Mouse (Mus musculus): ENCODE data around the gene Ror2.

Ror2 gene

DNA sequence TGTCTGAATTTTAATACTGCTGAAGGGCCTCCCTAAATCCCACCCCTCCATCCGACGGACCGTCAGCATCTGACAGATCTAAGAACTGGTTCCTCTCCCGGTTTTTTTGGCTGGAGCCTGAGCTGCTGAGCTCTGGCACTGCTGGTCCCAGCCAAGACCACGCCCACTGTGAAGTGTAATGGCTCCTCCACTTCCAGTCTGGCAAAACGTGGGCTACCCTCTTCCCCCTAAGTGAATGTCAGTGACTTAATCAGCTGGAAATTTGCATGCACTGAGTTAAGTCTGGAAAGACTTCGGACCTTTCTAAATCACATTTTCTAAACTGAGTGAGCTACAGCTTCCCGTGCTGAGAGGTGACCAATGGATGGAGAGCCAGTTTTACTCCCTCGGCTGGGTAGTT lies 52.5 kb downstream of the Ror2 start:
- no peak for DNase-seq

DNA sequence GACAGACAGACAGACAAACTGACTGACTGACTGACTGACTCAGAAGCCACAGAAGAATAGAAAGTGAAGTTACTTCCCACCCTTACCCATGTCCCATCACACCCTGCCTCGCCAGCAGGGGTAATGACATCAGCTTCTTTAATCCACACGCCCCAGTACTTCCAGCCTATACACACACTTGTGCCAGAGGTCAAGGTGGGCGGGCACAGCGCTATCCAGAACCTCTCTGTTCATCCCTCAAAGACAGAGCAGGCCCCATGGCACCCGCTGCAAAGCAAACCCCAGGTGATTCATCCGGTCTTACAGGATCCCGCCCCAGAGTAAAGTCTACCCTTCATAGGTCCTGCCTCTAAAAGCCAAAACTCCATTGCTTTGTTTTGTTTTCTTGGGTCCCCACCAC lies 53.5 kb downstream of the Ror2 start:
- DNase-seq: no peak

DNA sequence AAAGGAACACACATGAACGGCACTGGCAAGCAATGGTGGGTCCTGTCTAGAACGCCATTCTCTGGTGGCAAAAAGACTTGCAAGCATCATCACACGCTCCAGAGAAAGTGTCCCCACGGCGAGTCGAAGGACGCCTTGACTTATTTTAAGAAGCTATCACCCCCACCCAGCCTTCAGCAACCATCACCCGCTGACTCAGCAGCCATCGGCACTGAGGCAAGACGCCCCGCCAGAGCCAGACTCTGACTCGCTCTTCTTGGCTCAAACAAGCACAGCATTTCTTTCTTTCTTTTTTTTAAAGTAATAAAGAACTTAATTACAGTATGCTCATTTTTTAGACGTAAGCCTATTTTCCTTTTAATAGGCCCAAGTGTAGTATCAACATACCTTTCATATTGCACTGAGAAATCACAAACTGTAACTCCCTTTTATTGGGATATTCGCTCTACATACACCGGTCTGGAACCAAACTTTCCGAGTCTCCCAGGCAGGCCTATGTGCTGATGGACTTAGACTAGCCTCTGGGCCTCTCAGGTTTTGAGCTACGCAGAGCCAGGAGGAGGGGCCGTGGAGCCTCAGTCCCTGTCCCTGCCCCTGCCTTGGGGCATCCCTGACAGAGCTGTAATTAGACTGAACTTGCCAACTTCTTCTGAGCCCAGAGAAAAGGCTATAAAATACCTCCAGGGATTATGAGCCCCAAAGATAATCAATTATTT lies 55.3 kb downstream of the Ror2 start:
- DNase-seq: peak; percentile 24

DNA sequence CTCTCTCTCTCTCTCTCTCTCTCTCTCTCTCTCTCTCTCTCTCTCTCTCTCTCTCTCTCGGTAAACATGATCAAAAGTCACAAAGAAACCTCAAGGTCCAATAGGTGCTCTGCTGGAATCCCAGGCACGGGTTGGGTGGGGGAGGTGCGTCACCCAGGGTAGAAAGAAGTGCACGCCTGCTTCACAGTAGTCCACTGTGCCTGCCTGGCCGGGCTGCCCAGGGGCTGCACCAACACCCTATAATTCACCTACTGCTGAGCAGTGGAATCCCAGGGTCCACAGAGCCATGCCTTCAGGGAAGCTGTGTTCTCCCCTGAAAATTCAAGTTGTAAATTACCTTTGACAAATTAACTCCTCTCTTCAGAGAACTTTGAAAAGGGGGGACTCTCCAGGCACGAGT lies 58.9 kb downstream of the Ror2 start:
- no peak for DNase-seq

DNA sequence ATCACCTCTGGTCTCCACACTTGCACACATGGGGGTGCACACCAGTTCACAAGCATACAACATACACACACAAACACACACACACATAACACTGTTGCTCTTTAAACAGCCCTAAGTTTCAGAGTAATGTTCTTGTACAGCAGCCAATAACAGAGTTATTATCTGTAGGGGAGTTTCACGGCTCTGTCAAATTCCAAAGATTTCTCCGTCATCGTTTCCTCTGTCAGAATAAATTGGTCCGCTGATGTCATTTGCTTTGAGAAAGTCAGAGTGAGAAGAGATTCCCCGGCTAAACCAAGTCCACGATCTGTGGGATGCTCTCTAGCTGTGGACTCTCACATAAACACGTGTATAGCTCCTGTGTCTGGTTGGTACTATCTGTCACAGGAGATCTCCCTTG lies 59.5 kb downstream of the Ror2 start:
- DNase-seq: no peak

DNA sequence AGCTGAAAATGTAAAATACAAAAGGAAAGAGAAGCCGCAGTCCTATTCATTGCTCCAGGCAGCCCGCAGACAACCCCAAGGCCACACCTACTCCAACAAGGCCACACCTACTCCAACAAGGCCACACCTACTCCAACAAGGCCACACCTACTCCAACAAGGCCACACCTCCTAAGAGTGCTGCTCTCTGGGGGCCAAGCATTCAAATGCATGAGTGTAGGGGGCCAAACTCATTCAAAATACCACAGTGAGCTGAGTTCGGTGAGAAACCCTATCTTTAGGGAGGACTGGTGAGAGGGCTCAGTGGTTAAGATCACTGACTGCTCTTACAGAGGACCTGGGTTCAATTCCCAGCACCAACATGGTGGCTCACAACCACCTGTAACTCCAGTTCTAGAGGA lies 60.0 kb downstream of the Ror2 start:
- DNase-seq: no peak

DNA sequence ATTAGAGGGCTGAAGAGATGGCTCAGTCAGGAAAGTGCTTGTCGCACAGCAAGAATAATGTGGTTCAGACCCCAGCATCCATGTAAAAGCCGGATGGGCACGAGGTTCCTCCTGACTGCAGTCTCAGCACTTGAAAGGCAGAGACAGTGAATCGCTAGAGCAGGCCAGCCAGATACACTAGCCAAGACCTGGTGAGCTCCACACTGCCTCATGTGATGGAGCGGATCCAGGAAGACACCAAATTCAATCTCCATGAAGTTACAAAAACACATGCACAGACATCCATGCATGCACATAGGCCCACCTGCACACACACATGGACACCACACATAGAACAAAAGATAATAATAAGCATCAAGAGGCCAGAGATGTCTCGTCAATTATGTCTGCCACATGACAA lies 64.7 kb downstream of the Ror2 start:
- DNase-seq: no peak

DNA sequence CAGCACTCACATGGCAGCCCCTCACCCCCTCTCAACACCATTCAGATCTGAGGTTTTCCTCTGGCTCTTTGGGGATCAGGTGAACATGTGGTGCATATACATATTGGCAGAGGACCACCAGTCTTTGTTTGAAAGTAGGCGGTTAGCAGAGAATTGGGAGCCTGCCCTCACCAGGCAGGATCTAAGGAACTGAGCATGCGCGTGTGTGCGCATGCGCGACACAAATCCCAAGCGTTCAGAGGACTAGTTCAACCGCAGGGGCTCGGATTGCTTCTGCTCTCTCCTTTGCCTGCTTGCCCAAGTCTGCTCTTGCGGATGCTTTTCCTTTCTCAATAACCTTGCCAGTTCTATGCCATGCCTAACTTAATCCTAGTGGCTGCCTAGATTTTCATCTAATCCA lies 66.0 kb downstream of the Ror2 start:
- DNase-seq: no peak

DNA sequence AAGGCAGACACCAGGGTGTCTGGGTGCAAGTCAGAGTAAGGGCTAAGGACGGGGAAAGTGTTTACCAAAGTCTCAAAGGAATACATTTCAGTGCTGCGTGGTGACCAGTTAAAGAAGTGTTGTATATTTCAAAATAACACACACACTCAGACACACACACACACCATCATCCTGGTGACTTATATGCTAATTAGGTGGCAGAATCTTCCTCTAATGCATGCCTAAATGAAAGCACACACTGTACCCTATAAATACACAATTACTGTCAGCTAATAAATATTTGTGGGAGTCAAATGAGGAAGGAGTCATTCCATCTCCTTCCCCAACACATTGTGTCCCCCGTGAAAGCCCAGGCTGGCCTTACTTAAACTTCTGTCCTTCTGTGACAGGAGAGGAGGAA lies 66.5 kb downstream of the Ror2 start:
- DNase-seq: no peak

DNA sequence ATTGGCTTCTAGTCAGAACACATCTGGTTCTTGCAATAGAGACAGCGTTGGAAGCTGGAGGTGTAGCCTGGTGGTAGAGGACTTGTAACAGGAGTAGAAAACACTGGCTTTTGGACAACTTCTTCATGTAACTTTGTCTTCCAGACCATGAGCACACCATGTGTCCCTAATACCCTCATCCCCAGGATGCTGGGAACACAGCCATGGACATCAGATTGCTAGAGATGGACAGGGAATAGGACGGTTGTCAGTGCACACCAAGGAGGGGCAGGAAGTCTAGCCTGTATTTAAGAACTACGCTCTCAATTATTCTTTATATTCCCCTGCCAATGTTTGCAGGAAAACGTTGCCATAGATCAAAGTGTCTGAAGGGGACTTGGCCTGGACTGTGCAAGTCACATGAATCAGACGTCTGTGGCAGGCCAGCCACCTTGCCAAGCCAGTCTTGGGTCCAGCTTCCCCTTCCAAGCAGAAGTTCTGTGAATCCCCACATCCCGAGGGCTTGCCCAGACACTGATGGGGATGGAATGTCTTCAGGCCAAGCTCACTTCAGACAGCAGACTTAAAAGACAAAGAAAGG lies 68.4 kb downstream of the Ror2 start:
- DNase-seq: no peak

DNA sequence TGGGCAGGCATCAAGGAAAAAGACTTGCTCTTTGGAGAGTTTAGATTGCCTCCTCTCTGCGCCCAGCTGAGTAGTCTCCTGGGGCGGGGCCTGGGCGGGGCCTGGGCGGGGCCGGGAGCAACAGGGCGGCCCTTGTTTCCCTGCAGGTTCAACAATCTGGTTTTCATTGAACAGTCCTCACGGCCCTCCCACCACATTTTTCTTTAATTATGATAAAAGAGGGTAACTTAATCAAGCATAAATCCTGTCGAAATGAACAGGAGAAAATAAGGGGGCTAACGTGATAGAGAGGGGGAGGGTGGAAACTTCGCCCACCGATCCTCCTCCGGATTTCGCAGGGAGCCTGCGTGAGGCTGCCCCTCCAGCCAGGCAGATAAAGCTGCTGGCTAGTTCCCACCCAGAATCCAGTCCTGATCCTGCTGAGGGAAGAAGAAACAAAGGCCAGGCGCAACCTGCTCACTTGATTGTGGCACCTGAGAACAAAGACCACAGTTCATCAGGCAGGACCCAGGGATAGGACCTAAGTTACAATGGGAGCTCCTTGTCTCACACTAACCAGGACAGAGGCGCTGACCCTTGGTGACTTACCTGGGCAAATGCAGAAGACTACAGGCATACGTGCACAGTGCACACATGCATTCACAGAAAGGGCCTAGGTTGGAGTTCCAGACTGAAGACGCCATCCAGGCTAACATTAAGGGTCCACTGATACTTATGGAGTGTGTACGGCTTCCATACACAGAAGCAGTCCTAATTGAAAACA lies 73.8 kb downstream of the Ror2 start:
- DNase-seq: no peak

DNA sequence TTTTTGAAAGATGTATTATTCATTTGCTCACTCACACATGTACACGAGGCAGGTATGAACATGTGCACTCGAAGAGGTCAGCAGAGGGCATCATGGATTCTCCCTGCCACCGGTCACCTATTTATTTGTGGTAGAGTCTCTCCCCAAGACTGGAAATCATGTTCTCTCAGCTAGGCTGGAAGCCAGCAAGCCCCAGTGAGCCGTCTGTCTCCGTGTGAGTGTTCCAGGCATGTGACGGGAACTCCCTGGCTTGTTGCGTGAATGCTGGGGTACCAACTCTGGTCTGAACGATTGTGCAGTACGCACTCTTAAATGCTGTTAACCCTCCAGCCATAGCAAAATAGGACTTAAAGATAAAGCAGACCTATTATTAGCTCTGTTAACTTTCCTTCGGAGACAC lies 77.4 kb downstream of the Ror2 start:
- no peak for DNase-seq

DNA sequence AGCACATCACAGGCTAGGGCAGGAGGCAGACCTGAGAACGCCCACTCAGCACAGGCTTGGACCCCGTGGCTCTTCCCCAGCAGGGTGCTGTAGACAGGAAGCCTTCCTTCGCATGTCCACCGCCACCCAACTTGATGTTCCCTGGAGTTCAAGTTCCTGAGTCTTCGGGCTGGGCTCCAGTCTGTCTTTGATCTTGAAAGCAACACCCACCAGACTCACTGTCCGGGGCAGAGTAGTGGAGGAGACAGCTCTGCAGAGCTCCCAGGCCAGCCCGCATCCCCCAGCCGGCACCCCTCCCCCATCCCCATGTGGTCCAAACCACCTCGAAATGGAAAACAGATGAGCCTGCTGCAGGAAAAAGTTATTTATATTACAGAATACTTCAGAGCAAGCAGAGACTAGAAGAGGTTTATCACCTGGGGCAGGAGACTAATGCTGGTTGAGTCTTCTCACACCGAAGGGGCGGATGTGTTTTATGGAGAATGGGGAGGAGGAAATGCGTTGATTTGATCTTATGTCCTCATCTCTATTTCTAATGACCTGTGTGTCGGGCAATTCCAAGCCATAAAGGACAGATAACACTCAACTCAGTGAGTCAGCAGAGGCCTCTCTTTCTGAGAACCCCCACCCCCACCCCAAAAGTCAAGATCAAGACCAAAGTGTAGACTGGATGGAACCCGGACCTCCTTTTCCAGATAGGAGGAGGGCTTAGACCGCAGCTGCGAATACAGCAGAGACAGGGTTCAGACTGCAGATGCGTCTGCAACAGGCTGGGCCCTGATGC lies 80.6 kb downstream of the Ror2 start:
- no peak for DNase-seq

DNA sequence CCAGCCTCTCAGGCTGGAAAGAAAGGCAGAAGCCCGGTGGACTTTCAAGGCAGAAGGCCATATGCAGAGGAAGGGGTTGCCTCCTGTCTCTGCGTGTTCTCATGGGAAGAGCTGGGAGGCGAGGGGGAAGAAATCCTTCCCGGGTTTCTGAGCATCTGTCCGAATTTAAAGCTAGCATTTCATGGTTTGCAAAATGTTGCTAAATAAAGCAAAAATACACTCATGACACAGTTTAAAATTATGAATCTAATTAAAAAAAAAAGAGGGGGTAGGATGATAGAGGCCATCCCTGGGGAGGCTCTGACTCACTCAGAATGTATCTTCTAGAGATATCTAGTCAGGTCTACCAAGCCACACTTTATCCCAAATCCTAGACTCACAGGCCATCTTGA lies 83.5 kb downstream of the Ror2 start:
- no peak for DNase-seq

DNA sequence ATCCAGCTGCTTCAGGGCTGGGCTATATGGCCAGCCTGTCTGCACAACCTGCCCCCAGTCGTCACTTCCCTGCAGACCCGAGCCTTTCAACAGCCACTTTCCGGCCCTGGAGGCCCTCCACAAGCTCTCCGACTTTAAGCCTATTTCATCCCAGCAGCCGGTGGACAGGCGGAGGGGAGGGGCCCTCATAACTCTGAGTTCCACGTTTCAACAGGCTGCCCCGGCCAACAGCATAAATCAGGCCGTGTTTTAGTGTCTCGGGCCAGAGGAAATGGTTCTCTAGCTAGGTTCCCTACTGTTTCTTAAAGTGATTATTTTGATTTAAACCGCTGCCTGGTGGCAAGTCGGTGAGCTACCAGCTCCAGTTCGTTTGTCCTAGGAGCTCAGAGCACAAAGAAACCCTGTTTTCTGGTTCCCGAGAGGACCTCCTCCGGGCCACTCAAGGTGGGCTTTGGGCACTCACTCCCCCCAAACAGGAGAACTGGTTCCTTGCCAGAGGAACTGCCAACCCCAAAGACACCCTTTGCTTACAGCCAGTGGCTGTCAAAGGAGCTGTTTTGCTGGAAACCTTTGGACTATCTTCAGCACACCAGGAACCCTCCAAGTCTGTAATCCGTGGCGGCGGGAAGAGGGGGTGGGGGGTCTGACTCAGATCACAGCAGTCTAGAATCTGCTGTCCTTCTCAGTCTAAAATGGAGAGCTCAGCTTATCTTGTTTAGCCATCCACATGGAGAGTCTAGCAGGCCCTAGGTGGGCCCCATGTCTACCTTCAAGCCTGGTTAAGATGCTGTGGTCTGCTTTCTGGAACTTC lies 84.1 kb downstream of the Ror2 start:
- DNase-seq: peak; percentile 31

DNA sequence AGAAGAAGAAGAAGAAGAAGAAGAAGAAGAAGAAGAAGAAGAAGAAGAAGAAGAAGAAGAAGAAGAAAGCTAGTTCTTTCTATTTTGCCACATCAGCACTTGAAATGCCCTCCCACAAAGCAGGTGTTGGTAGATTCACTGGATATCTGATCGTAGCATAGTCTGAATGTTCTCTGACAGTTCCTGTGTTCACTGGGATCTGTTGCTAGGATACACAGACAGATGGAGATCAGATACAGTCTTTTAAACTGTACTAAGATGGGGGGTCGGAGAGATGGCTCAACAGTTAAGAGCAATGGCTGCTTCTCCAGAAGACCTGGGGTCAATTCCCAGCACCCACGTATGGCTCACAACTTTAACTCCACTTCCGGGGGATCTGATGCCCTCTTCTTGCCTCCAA lies 85.8 kb downstream of the Ror2 start:
- no peak for DNase-seq

DNA sequence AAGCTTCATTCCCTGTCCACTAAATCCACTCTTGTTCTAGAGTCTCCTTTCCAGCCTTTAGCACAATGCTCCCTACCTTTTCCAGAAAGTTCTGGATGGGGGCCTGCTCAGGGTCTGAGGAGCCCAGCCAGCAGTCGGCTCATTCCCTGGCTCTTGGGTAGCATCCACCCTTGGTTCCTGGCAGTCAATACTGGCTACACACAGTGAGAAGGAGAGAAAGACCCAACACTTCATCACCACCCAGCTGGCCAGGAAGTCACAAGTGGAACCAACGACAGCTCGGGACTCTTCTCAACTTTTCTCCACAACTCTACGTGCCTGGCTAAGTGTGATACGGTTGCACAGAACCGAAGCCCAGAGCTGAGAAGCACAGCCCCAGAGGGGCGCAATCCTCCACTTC lies 86.7 kb downstream of the Ror2 start:
- no peak for DNase-seq

DNA sequence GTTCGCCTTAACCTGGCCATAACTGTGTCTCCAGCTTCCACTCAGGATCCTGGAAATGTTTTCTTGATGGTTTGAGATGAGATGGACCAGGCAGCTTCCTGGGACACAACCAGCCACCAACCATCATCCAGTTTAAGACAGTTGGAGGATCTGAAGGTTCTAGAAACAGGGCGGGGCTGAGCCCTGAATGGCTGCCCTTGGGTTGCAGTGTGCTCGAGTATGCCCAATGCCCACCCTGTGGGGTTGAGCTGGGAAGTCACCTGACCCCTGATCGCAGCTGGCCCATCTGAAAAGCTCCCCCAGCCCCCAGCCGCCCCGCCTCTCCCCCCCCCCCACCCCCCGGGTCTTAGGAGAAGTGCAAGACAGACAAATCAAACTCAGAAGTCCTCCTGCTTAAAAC lies 89.2 kb downstream of the Ror2 start:
- no peak for DNase-seq

DNA sequence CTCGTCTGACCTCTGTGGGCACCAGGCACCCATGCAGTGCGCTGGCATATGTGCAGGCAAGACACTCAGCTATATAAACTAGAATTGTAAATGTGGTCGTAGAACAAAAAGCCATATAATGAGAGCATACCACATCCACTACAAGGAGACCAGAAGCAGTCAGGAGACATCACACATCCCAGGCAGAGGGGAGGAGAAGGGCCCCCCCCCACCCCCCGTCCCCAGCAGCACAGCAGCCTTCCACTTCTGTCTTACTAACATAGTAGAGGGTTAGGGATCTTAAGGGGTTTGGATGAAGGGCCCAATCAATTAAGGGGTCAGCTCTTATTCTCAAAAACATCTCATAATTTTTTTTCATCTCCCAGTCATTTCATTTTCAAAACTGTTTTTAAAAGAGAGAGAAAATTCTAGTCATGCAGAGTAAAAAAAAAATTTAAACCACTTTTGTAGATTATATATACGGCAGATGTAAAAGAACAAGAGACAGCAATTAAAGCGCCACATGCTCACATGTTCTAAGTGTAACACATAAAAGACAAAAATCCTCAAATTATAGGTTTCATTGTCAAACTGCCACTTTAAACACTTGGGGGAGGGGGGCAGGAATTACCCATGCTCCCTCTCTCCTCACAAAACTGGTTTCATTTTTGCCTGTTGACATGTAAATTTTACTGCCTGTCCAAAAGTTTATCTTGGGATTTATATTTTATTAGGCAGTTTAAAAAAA lies 89.8 kb downstream of the Ror2 start:
- DNase-seq: no peak

DNA sequence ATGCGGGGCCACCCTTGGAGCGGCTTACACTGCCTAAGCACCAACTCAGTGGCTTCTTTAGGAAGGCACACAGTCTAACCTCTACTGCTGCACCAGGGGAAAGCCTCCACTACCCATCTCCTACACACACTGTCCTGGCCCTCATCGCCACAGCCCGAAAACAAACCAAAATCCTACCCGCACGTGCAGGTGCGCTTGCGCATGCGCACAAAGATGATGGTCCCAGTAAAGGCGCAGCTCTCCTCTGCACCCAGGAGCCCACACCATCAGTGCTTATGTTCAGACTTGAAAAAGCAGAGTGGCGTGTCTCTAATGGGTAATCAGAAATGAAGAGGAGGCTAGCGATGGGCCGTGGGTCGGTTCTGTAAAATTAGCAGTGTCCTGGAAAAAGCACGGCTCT lies 91.6 kb downstream of the Ror2 start:
- DNase-seq: no peak

DNA sequence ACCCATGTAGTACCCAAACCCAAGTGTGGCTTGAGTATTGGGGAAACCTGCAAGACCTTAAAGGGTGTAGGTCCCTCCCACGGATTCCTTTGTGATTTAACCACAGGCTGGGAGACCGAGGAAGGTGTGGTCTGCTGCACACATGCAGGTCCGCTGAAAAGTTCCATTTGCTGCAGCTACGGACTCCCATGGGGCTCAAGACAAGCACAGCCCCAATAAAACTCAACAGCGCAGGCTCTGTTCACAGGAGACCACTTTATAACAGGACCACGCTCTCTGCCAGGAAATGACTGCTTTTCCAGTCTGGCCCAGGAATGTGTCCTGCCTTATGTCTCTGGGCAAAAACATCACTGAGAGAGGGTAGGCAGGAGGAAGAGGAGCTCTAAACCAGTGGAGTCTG lies 92.2 kb downstream of the Ror2 start:
- DNase-seq: no peak

DNA sequence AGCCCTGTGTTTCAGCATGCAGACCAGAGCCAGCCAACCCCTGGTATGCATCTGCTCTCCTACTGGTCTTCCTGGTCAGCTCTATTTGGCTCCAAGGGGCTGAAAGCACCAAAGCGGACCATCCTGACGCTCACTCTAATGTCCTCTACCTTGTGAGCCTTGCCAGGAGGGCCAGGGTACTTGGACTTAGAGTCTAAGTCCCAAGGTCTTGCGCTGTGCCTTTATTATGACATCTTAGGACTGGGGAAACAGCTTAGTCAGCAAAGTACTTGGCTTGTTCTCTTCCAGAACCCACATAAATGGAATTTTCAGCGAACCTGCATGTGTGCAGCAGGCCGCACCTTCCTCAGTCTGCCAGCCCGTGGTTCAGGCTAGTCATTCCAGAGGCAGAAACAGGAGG lies 93.6 kb downstream of the Ror2 start:
- DNase-seq: no peak

Measured in right cerebral cortex, postnatal 25 days (tissue).